Mouse (Mus musculus): Measurements from ENCODE around the gene Cnksr1. TPM values are rescaled to one million over a fixed set of nuclear protein-coding genes. Genes with fewer than 3 reads are reported as not detected.
"Not testable (repeated sequence)": the region's sequence is repeated elsewhere in the genome, so short reads cannot be mapped to it uniquely, and the experiment has no call there.

The Cnksr1 gene
- 10 to 100 TPM; 26.3 to 53.5 TPM for total RNA-seq (2021)
- long read RNA-seq, experiment 1, transcript Cnksr1-201 (21 exons, 2,468 nt) = major isoform, 62 of 74 reads
- long read RNA-seq, experiment 1, partial matches to known transcripts = 4 of 74 reads
- long read RNA-seq, experiment 1, other reads (novel, unspliced or antisense) = 8 of 74 reads
- long read RNA-seq, experiment 2, transcript Cnksr1-201 (21 exons, 2,468 nt) = major isoform, 89 of 133 reads
- long read RNA-seq, experiment 2, partial matches to known transcripts = 22 of 133 reads
- long read RNA-seq, experiment 2, other reads (novel, unspliced or antisense) = 22 of 133 reads

DNA sequence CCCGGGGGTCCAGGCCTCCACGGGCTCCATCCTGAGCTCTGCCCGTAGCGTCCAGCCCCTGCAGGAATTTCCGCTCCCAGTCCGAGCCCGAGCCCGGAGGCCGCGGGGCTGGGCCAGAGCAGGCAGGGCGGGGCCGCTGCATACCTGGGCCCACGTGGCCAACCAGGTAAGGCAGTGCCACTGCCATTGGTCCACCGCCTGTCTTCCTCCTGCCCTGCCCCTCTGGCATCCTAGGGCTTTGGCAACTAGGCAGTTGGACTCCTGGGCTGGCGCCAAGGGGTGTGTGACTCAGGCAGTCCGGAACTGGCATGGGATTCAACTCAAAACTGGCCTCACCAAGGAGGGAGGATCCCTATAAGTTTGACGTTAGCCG is at the start of gene Cnksr1:
Gene Cnksr1 (minus strand): TSS at position 121 of the 373 bp plus-strand sequence.
- peak within 1 kb of the TSS; percentile 79 for H3K4me3 ChIP-seq
- intact Hi-C loops (cut with DNase I) = no loop called here
- TF ChIP-seq CTCF (IDR thresholded peaks at IDR 0.05) = no peak
- peak; percentile 92 for DNase-seq
- H3K27ac ChIP-seq = peak within 1 kb of the TSS; percentile 97

DNA sequence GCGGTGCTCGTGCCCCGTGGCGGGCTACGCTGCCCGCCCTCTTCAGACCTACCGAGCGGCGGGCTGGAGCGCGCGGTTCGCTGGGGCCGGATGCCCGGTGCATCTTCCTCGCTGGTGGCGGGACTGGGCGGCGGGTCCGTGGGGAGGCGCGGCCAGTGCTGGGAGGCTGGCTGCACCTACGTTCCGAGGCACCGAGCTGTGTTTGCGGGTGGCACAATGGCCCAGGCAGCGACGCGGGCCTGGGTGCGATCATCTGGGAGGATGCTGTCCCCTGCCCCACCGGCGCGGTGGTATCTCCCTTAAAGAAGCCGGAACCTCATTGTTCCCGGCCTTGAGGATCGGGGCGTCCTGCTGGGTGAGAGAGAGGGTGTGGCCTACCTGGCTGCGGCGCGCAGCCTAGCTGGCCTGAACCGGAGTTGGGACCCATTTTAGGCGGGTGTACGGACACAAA is 49.4 kb upstream of the Cnksr1 start, which contains the start of gene Pdik1l:
Gene Pdik1l (minus strand): TSS at position 321 of the 451 bp plus-strand sequence.
- no peak for TF ChIP-seq CTCF (IDR thresholded peaks at IDR 0.05)
- intact Hi-C loops (cut with DNase I) = no loop called here
- no peak for DNase-seq
- H3K27ac ChIP-seq = peak within 1 kb of the TSS; percentile 94
- peak within 1 kb of the TSS; percentile 99 for H3K4me3 ChIP-seq

DNA sequence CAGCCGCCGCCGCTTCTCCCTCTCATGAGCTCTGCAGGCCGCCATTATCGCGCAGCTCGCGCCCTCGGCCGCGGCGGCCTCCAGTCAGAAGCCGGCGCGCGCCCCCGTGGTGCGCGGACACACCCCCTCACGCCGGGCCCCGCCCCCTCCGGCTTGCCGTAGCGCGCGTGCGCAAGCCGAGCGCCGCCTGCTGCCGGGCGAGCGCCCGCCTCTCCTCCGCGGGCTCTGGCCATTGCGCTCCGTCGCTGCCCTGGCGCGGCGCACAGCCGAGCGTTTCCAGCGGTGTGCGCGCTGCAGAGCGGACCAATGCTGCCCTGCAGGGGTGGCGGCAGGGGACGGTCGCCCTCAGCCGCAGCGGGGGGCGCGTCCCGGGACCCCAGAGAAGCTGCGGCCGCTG is 49.0 kb upstream of the Cnksr1 start:
- Histone ChIP-seq H3K4me3 (peak overlapping the region; percentile 99), H3K27ac (peak overlapping the region; percentile 94)
- peak; percentile 60 for TF ChIP-seq CTCF (IDR thresholded peaks at IDR 0.05)
- DNase-seq = peak; percentile 98
- intact Hi-C loops (cut with DNase I) = no loop called here

DNA sequence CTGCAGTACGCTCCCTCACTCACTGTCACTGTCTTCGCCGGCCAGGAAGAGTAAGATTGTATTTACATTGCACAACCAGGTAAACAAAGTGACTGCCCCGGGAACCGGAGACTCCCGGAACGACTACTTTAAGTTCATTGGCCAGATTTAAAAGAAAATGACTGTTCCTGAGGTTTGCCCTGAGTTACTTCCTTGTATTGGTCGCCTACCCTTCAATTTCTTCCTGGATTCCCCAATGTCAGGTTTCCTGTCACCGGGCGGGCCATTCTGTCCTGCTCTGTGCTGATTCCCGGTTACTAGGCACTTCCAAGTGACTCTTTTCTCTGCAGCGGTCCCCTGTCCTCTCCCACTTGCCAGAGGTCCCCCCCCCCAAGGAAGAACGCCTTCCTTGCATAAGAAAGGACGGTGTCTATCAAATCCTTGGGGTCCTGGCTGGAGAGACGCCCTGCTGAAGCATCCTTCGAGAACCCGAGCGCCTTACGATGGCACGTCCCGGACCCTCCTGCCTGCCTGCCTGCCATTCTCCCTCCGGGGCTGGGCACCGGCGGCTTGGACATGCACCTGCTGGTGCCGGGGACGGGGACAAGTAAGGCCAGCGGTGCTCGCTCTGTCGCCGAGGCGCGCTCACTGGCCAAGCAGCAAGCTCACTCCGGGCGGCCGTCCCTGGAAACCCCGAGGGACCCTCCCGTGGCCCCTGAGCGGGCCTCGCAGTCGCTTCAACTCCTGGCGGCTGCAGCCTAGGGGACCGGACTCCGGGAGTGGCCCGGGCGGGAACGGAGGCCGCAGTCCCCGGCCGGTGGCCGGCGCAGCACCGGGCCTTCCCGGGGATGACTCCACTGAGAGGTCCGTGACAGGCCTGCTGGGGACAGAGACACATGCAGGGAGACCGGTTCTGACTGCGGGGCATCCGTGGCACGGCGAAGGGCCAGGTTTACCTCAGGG is 48.3 kb upstream of the Cnksr1 start:
- intact Hi-C loops (cut with DNase I) = no loop called here
- peak overlapping the region; percentile 94 for H3K27ac ChIP-seq
- H3K4me3 ChIP-seq = peak overlapping the region; percentile 99
- DNase-seq = no peak
- TF ChIP-seq CTCF (IDR thresholded peaks at IDR 0.05) = no peak

DNA sequence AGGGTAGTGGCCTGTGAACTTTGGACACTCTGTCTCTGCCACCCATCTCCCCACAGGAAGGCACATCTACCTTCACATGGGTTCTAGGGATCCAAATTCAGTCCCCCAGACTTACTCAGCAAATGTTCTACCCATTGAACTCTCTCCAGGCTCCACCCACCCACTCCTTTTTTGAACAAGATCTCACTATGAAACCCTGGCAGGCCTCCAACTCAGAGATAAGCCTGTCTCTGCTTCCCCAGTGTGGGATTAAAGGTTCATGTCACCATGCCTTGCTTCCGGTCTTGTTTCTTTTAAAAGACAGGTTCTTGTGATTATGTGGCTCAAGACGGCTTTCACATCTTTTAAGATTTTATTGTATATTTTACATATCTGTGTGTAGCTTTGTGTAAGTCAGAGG is 46.7 kb upstream of the Cnksr1 start:
- no peak for TF ChIP-seq CTCF (IDR thresholded peaks at IDR 0.05)
- Histone ChIP-seq H3K27ac (no peak overlapping the region), H3K4me3 (no peak overlapping the region)
- no peak for DNase-seq
- intact Hi-C loops (cut with DNase I) = no loop called here

DNA sequence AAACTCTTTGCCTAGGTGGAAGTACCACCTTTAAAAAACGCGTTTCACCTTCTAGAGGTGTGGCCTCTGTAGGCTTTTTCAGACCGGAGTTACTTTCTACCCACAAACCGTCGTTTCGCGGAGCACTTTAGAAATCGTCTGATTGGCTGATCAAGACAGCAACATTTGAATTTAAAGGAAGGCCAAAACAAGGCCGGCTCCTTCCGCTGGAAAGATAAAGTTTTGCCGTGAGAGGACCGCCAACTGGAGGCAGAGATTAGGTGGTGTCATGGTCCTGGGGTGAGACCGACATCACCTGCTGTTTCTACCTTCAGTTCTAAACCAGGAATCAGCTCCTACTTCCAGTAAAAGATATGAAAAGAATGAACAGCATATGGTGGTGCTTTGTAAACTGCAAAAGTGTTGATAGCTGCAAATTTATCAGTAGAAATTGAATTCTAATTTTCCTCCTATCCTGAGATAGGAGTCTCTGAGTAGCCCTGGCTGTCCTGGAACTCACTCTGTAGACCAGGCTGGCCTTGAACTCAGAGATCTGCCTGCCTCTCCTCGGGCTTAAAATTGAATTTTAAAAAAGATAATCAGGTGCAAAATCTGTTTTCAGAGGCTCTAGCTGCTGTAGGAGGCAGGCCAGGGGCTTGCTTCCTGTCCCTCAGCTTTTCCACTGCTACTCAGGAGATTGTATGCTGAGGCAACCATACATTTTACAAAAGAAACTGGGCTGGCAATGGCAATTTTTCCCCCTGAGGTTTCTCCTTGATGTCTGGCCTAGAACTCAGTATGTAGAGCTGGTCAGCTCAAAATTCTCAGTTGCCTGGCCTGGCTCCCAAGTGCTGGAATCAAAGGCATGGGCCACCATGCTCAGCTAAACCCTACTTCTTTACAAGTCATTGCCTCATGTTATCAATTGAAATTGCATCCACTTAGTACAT is 35.5 kb upstream of the Cnksr1 start:
- no peak for DNase-seq
- Histone ChIP-seq H3K4me3 (peak overlapping the region; percentile 41; the same call in 1 of the 2 replicates), H3K27ac (no peak overlapping the region)
- intact Hi-C loops (cut with DNase I) = no loop called here
- no peak for TF ChIP-seq CTCF (IDR thresholded peaks at IDR 0.05)

DNA sequence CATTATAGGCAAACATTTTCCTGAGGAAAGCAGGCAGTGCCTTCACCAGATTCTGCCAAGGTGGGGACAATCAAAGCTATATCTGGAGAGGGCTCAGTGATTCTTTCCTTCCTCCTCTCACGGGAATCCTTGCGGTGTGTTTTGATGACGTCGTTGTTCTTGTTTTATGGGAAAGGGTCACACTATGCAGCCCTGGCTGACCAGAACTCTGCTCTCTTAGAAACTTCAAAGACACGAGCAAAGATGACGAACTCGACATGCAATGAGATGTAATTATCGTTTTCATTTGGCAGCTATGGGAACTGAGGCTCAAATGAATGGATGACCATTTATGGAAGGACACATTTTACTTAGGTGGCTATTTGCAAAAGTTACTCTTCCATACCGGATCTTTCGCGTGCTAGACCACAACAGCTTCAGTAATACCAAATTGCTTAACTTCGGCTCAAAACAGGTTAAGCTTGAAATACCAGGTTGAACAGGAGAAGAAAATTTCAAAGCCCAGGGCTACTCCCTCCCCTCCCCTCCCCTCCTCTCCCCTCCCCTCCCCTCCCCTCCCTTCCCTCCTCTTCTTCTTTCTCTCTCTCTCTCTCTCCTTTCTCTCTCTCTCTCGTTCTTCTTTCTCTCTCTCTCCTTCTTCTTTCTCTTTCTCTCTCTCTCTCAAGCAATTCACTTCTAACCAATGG is 34.7 kb upstream of the Cnksr1 start:
- no peak overlapping the region for H3K27ac ChIP-seq
- TF ChIP-seq CTCF (IDR thresholded peaks at IDR 0.05) = no peak
- intact Hi-C loops (cut with DNase I) = no loop called here
- H3K4me3 ChIP-seq = peak overlapping the region; percentile 41; the same call in 1 of the 2 replicates
- no peak for DNase-seq

DNA sequence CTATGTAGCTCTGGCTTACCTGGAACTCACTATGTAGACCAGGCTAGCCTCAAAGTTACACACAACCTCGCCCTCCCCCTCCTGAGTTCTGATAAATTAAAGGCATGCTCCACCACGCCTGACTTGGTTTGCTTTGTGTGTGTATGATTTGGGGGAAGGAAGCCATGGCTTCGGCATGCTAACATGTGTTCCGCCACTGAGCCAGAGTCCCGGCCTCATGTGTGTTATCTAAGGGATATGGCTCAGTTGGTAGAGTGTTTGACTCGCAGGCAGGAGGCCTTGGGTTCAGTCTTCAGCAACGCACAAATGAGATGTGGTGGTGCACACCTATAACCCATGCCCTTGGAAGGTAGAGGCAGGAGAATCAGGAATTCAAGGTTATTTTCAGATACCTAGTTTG is 33.8 kb upstream of the Cnksr1 start:
- no peak for DNase-seq
- Histone ChIP-seq H3K27ac (no peak overlapping the region), H3K4me3 (no peak overlapping the region)
- no peak for TF ChIP-seq CTCF (IDR thresholded peaks at IDR 0.05)
- intact Hi-C loops (cut with DNase I) = no loop called here

DNA sequence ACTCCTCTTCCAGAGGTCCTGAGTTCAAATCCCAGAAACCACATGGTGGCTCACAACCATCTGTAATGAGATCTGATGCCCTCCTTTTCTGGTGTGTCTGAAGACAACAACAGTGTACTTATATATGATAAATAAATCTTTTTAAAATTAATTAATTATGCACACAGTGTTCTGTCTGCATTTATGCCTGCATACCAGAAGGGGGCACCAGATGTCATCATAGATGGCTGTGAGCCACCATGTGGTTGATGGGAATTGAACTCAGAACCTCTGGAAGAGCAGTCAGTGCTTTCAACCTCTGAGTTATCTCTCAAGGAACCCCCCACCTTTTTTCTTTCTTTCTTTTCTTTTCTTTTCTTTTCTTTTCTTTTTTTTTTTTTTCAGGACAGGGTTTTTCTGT is 31.4 kb upstream of the Cnksr1 start:
- TF ChIP-seq CTCF (IDR thresholded peaks at IDR 0.05) = peak; percentile 60
- intact Hi-C loops (cut with DNase I) = loop anchor here (10.0 kb wide), 1 partner anchor 205 kb away; no protein-coding TSS in a partner anchor
- H3K27ac ChIP-seq, DNase-seq, H3K4me3 ChIP-seq: not testable (repeated sequence)

DNA sequence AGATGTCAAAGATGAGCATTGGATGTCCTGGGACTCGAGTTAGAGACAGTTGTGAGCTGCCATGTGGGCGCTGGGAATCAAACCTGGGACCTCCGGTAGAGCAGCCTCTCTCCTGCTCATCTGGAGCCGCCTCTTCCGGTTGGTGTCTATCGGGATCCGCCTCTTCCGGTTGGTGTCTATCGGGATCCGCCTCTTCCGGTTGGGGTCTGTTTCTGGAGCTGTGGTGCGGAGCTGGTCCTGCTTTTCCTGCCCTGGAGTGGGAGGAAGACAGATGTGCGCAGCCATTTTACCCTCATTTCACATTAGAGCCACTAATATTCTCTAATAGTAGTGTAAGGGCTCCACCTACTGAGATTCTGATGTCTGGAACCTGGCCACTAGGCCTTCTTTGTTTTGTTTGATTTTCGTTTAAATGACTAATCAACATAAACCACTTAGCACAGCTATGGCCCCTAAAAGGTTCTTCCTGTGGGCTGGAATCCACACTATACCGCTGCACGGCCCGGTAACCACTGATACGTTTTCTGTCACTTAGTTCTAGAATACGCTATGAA is 30.0 kb upstream of the Cnksr1 start:
- no peak overlapping the region for H3K27ac ChIP-seq
- no peak overlapping the region for H3K4me3 ChIP-seq
- peak; percentile 45 for TF ChIP-seq CTCF (IDR thresholded peaks at IDR 0.05)
- no peak for DNase-seq
- intact Hi-C loops (cut with DNase I) = loop anchor here (10.0 kb wide), 1 partner anchor 207 kb away; no protein-coding TSS in a partner anchor
